Mouse (Mus musculus) CH12.LX (cell line): ENCODE results near the gene Fam133b. TPM values are rescaled to one million over a fixed set of nuclear protein-coding genes. Genes with fewer than 3 reads are reported as not detected.

Experiments used
- DNase-seq: peaks from one replicate; pipeline ENCODE4 v3.0.0-alpha.2; 2013; ENCODE audit errors: extremely low read depth
- H3K27ac ChIP-seq: 2 replicates; pipeline ENCODE4 v1.5.1; 2012; ENCODE audit warnings: low read depth, mild to moderate bottlenecking, control low read depth, moderate library complexity; ENCODE audit not compliant: insufficient read depth
- H3K27me3 ChIP-seq: replicated peaks from 2 replicates; pipeline ENCODE3; 2012; ENCODE audit warnings: inconsistent platforms
- H3K36me3 ChIP-seq, 2 experiments: replicated peaks in 1 of 2; 2 replicates each; pipeline versions ENCODE3 to v1.6.1; 2012; ENCODE audit warnings: inconsistent platforms in 1 of 2, low read length in 1 of 2, mild to moderate bottlenecking in 1 of 2, mixed read lengths in 1 of 2, moderate library complexity in 1 of 2; ENCODE audit not compliant: control insufficient read depth in 1 of 2, insufficient read depth in 1 of 2
- H3K4me1 ChIP-seq, 2 experiments: 2 replicates each; pipeline ENCODE4 v1.6.1; 2012; ENCODE audit warnings: inconsistent platforms in 1 of 2, moderate library complexity in 1 of 2; ENCODE audit not compliant: insufficient read depth in 2 of 2, control insufficient read depth in 1 of 2
- H3K4me2 ChIP-seq: 2 replicates; pipeline ENCODE4 v1.6.1; 2012; ENCODE audit warnings: low read depth, mild to moderate bottlenecking, control low read depth; ENCODE audit not compliant: poor library complexity, insufficient read depth, severe bottlenecking
- H3K4me3 ChIP-seq, 3 experiments: fragments of 150-350 bp in 1 of 3; sonication (generic) in 1 of 3; replicated peaks in 1 of 3; 2 replicates each; pipeline versions ENCODE3 to v1.5.1; 2011 to 2012; ENCODE audit warnings: low read depth in 2 of 3, low read length in 2 of 3, mild to moderate bottlenecking in 2 of 3, moderate library complexity in 2 of 3, control low read depth in 1 of 3, improper control_type of control experiment in 1 of 3, inconsistent platforms in 1 of 3, mixed read lengths in 1 of 3; ENCODE audit not compliant: poor library complexity in 1 of 3
- H3K79me2 ChIP-seq: replicated peaks from 2 replicates; pipeline ENCODE4 v1.6.1; 2012; ENCODE audit warnings: mild to moderate bottlenecking, moderate library complexity; ENCODE audit not compliant: control insufficient read depth, poor library complexity, insufficient read depth, severe bottlenecking; ENCODE audit errors: extremely low read depth
- H3K9ac ChIP-seq: 2 replicates; pipeline ENCODE4 v1.6.1; 2012; ENCODE audit warnings: low read depth, mild to moderate bottlenecking, control low read depth, moderate library complexity; ENCODE audit not compliant: insufficient read depth
- H3K9me3 ChIP-seq: replicated peaks from 2 replicates; pipeline ENCODE3; 2012; ENCODE audit warnings: low read length, inconsistent platforms, mixed read lengths
- BHLHE40 ChIP-seq: IDR thresholded peaks from 2 replicates; pipeline ENCODE4 v1.6.1; 2011; ENCODE audit warnings: mild to moderate bottlenecking, low read depth, low read length, improper control_type of control experiment
- CHD2 ChIP-seq: IDR thresholded peaks from 2 replicates; pipeline ENCODE4 v1.6.1; 2011; ENCODE audit warnings: low read length, improper control_type of control experiment
- CTCF ChIP-seq, 2 experiments: IDR thresholded peaks in 1 of 2; conservative IDR thresholded peaks in 1 of 2; 2 replicates each; pipeline ENCODE4 v1.5.1; 2011 to 2012; ENCODE audit warnings: low read depth in 2 of 2, low read length in 2 of 2, improper control_type of control experiment in 1 of 2, inconsistent platforms in 1 of 2, mild to moderate bottlenecking in 1 of 2, moderate library complexity in 1 of 2
- E2F4 ChIP-seq: IDR thresholded peaks from 2 replicates; pipeline ENCODE4 v1.6.1; 2011; ENCODE audit warnings: low read depth, low read length, improper control_type of control experiment; ENCODE audit not compliant: insufficient replicate concordance
- ELF1 ChIP-seq: IDR thresholded peaks from 2 replicates; pipeline ENCODE4 v1.6.1; 2014; ENCODE audit warnings: low read depth, mild to moderate bottlenecking, inconsistent platforms, low read length, improper control_type of control experiment
- EP300 ChIP-seq: IDR thresholded peaks from 2 replicates; pipeline ENCODE4 v1.6.1; 2011; ENCODE audit warnings: low read length, improper control_type of control experiment
- ETS1 ChIP-seq: conservative IDR thresholded peaks from 2 replicates; pipeline ENCODE4 v1.6.1; 2012; ENCODE audit warnings: low read depth, mild to moderate bottlenecking, inconsistent platforms, low read length, improper control_type of control experiment, moderate library complexity
- GABPA ChIP-seq: IDR thresholded peaks from 2 replicates; pipeline ENCODE4 v1.6.1; 2012; ENCODE audit warnings: low read depth, low read length, improper control_type of control experiment, inconsistent platforms; ENCODE audit not compliant: insufficient replicate concordance
- HCFC1 ChIP-seq: IDR thresholded peaks from 2 replicates; pipeline ENCODE4 v1.6.1; 2012; ENCODE audit warnings: low read depth, mild to moderate bottlenecking, inconsistent platforms, low read length, improper control_type of control experiment
- IRF4 ChIP-seq: IDR thresholded peaks from 2 replicates; pipeline ENCODE4 v1.6.1; 2014; ENCODE audit warnings: low read depth, mild to moderate bottlenecking, inconsistent platforms, low read length, improper control_type of control experiment
- JUND ChIP-seq: conservative IDR thresholded peaks from 2 replicates; pipeline ENCODE4 v1.6.1; 2011; ENCODE audit warnings: low read depth, low read length, improper control_type of control experiment
- KAT2A ChIP-seq: IDR thresholded peaks from 2 replicates; pipeline ENCODE4 v1.6.1; 2012; ENCODE audit warnings: low read length, improper control_type of control experiment, inconsistent platforms; ENCODE audit not compliant: insufficient replicate concordance
- MAX ChIP-seq: IDR thresholded peaks from 2 replicates; pipeline ENCODE4 v1.6.1; 2011; ENCODE audit warnings: low read length, improper control_type of control experiment
- MAZ ChIP-seq: IDR thresholded peaks from 2 replicates; pipeline ENCODE4 v1.6.1; 2012; ENCODE audit warnings: low read depth, mild to moderate bottlenecking, inconsistent platforms, low read length, improper control_type of control experiment, moderate library complexity
- MEF2A ChIP-seq: IDR thresholded peaks from 2 replicates; pipeline ENCODE4 v1.6.1; 2014; ENCODE audit warnings: low read depth, mild to moderate bottlenecking, inconsistent platforms, low read length, improper control_type of control experiment, borderline replicate concordance
- MXI1 ChIP-seq: IDR thresholded peaks from 2 replicates; pipeline ENCODE4 v1.6.1; 2011; ENCODE audit warnings: mild to moderate bottlenecking, low read depth, low read length, improper control_type of control experiment
- MYC ChIP-seq: IDR thresholded peaks from 2 replicates; pipeline ENCODE4 v1.6.1; 2011; ENCODE audit warnings: low read depth, mild to moderate bottlenecking, improper control_type of control experiment, low read length
- NELFE ChIP-seq: IDR thresholded peaks from 2 replicates; pipeline ENCODE4 v1.6.1; 2011; ENCODE audit warnings: low read depth, low read length, improper control_type of control experiment
- NRF1 ChIP-seq: IDR thresholded peaks from 2 replicates; pipeline ENCODE4 v1.6.1; 2014; ENCODE audit warnings: low read depth, mild to moderate bottlenecking, inconsistent platforms, low read length, improper control_type of control experiment, moderate library complexity
- POLR2A ChIP-seq: IDR thresholded peaks from 2 replicates; pipeline ENCODE4 v1.6.1; 2011; ENCODE audit warnings: low read depth, mild to moderate bottlenecking, improper control_type of control experiment, low read length
- POLR2AphosphoS2 ChIP-seq: IDR thresholded peaks from 2 replicates; pipeline ENCODE4 v1.6.1; 2011; ENCODE audit warnings: low read depth, low read length, improper control_type of control experiment
- RAD21 ChIP-seq: IDR thresholded peaks from 2 replicates; pipeline ENCODE4 v1.6.1; 2011; ENCODE audit warnings: low read depth, mild to moderate bottlenecking, low read length, improper control_type of control experiment, moderate library complexity
- RCOR1 ChIP-seq: conservative IDR thresholded peaks from 2 replicates; pipeline ENCODE4 v1.6.1; 2012; ENCODE audit warnings: low read depth, mild to moderate bottlenecking, inconsistent platforms, low read length, improper control_type of control experiment
- SIN3A ChIP-seq: IDR thresholded peaks from 2 replicates; pipeline ENCODE4 v1.6.1; 2012; ENCODE audit warnings: low read length, improper control_type of control experiment, inconsistent platforms
- TCF12 ChIP-seq: IDR thresholded peaks from 2 replicates; pipeline ENCODE4 v1.6.1; 2014; ENCODE audit warnings: low read depth, mild to moderate bottlenecking, inconsistent platforms, low read length, improper control_type of control experiment
- UBTF ChIP-seq: IDR thresholded peaks from 2 replicates; pipeline ENCODE4 v1.6.1; 2012; ENCODE audit warnings: low read depth, mild to moderate bottlenecking, inconsistent platforms, low read length, improper control_type of control experiment, moderate library complexity
- USF2 ChIP-seq: conservative IDR thresholded peaks from 2 replicates; pipeline ENCODE4 v1.6.1; 2011; ENCODE audit warnings: low read depth, low read length, improper control_type of control experiment
- ZC3H11A ChIP-seq: IDR thresholded peaks from 2 replicates; pipeline ENCODE4 v1.6.1; 2012; ENCODE audit warnings: low read depth, mild to moderate bottlenecking, inconsistent platforms, low read length, improper control_type of control experiment
- ZMIZ1 ChIP-seq: IDR thresholded peaks from 2 replicates; pipeline ENCODE4 v1.6.1; 2012; ENCODE audit warnings: low read depth, mild to moderate bottlenecking, inconsistent platforms, low read length, improper control_type of control experiment
- dilution Hi-C: fragments of 300-500 bp; cut with MboI; formaldehyde crosslinking; loops from 2 replicates; pipeline ENCODE4 v1.14.3; 2020; ENCODE audit warnings: low sequenced_read_pairs; ENCODE audit not compliant: extremely low pct_unique_long_range_greater_than_20kb, extremely low pct_ligation_motif_present
- in situ Hi-C: fragments of 300-500 bp; cut with MboI; formaldehyde crosslinking; loops from 3 replicates; pipeline ENCODE4 v1.14.3; 2019; ENCODE audit warnings: low sequenced_read_pairs, low pct_ligation_motif_present, low pct_unique_long_range_greater_than_20kb, mixed read lengths
- polyA plus RNA-seq: library from polyadenylated mRNA; unstranded; fragments of >175 nt; gene quantifications from 2 replicates; pipeline ENCODE4 v1.2.1, GENCODE M21; 2012; ENCODE audit warnings: low read depth; ENCODE audit not compliant: insufficient read length
- total RNA-seq, 2 experiments: library from RNA; depleted of rRNA; stranded (reverse); fragments of 300-350 nt in 1 of 2; fragments of >200 nt in 1 of 2; gene quantifications; 2 replicates each; pipeline ENCODE4 v1.2.3; 2012 to 2014

The Fam133b gene
- total and polyA plus RNA-seq, 3 experiments, result 23.2 to 66.1 (median 55.9) TPM

GRCm38 (mm10) chr5:3595693-3596398, 52.2 kb downstream of the Fam133b start, which contains the start of gene Pex1:
Pex1 (plus strand) TSS chr5:3596066.
- Histone ChIP-seq H3K9me3 (no peaks in the 10 kb centered on the region), H3K27ac (peak within 1 kb of the TSS; percentile 57), H3K9ac (peak within 1 kb of the TSS; percentile 76), H3K27me3 (no peaks in the 10 kb centered on the region), H3K79me2 (peaks cover 20% of the 10 kb centered on the region), H3K36me3 (peaks cover 12 to 36% of the 10 kb centered on the region in 2 experiments), H3K4me2 (peak within 1 kb of the TSS; percentile 79), H3K4me3 (peak within 1 kb of the TSS; percentile 96 to 99 (median 97)), H3K4me1 (peaks cover 0 to 18% of the 10 kb centered on the region in 2 experiments; a peak in 2 of 4 replicates)
- TF ChIP-seq ZC3H11A, result no peak
- TF ChIP-seq BHLHE40, result peak; percentile 39; the same call in 1 of the 2 replicates
- peak; percentile 79 for TF ChIP-seq IRF4
- TF ChIP-seq ZMIZ1, result 0 out of 2 replicates have a peak, but pooled peaks have one; percentile 59
- TF ChIP-seq CHD2, result peak; percentile 85
- peak; percentile 64; the same call in 1 of the 2 replicates for TF ChIP-seq E2F4
- TF ChIP-seq MXI1, result peak; percentile 94
- TF ChIP-seq MYC, result peak; percentile 40; the same call in 1 of the 2 replicates
- TF ChIP-seq ELF1, result peak; percentile 77
- no peak; the same call in 1 of the 2 replicates for TF ChIP-seq RAD21
- TF ChIP-seq JUND, result no peak
- no peak for TF ChIP-seq EP300
- peak; percentile 52 for TF ChIP-seq NELFE
- TF ChIP-seq KAT2A, result peak; percentile 83; the same call in 1 of the 2 replicates
- TF ChIP-seq USF2, result no peak
- peak; percentile 80; the same call in 1 of the 2 replicates for TF ChIP-seq TCF12
- TF ChIP-seq HCFC1, result peak; percentile 91
- TF ChIP-seq ETS1, result peak; percentile 46
- peak; percentile 65; the same call in 1 of the 2 replicates for TF ChIP-seq GABPA
- TF ChIP-seq SIN3A, result peak; percentile 97
- peak; percentile 69; the same call in 1 of the 2 replicates for TF ChIP-seq MAZ
- peak; percentile 48; the same call in 1 of the 2 replicates for TF ChIP-seq NRF1
- TF ChIP-seq POLR2AphosphoS2, result peak; percentile 49; the same call in 1 of the 2 replicates
- peak; percentile 76; the same call in 1 of the 2 replicates for TF ChIP-seq MEF2A
- TF ChIP-seq MAX, result peak; percentile 85
- peak in 1 of 2 experiments; percentile 65; a peak in 2 of 4 replicates for TF ChIP-seq CTCF (conservative IDR thresholded peaks at IDR 0.05 in 1 of 2, IDR thresholded peaks at IDR 0.05 in 1 of 2; ENCODE audit: low read depth in 2 of 2, low read length in 2 of 2)
- peak; percentile 61 for TF ChIP-seq POLR2A
- TF ChIP-seq UBTF, result no peak
- peak; percentile 84; the same call in 1 of the 2 replicates for TF ChIP-seq RCOR1
- peak; percentile 96 for DNase-seq
- dilution Hi-C loops, result no loop called here
- in situ Hi-C loops, result no loop called here
